Mouse (Mus musculus) intestine, embryonic 14.5 days (tissue): Measurements from ENCODE around the gene Phyh. TPM values are rescaled to one million over a fixed set of nuclear protein-coding genes. Genes with fewer than 3 reads are reported as not detected.

Experiments
- polyA plus RNA-seq: library from polyadenylated mRNA; unstranded; fragments of >200 nt; fragmentation: Nextera tagmentation; extraction: Ambion mirVana; gene quantifications from 2 replicates; pipeline ENCODE4 v1.2.1, GENCODE M21; 2014

Gene Phyh
- polyA plus RNA-seq, 1 experiment from 2014 or later, result 62.3 TPM

Other genes starting within 250 kb of the Phyh start
- gene Bend7, start 201.2 kb upstream of the Phyh start, polyA plus RNA-seq, result 4.5 and 4.9 TPM in 2 replicates
- gene Sephs1, start 37.5 kb upstream of the Phyh start, polyA plus RNA-seq, result 85.8 and 88.9 TPM in 2 replicates
- not detected in 2 replicates for gene Ucma, start 57.1 kb downstream of the Phyh start, polyA plus RNA-seq
- 44.8 and 51.5 TPM in 2 replicates for gene Mcm10, start 93.8 kb downstream of the Phyh start, polyA plus RNA-seq
- gene Optn, start 145.0 kb downstream of the Phyh start, polyA plus RNA-seq, result 7.3 and 8.2 TPM in 2 replicates
- gene Ccdc3, start 218.8 kb downstream of the Phyh start, polyA plus RNA-seq, result 10.2 and 11.0 TPM in 2 replicates